Mouse (Mus musculus) liver, embryonic 16.5 days (tissue): ENCODE data around the gene Nostrin. TPM values are rescaled to one million over a fixed set of nuclear protein-coding genes. Genes with fewer than 3 reads are reported as not detected.

Experiments used
- ATAC-seq: fragments of 200-750 bp; cut with Nextera tagmentation; 2 replicates; pipeline ENCODE4 v1.8.0; 2017; ENCODE audit warnings: low read depth, mild to moderate bottlenecking, moderate number of reproducible peaks, moderate library complexity
- H3K27ac ChIP-seq: fragments of 300-500 bp; sonication (generic); 2 replicates; pipeline ENCODE4 v1.5.1; 2014; ENCODE audit warnings: mild to moderate bottlenecking, low read length
- H3K27me3 ChIP-seq: fragments of 300-500 bp; sonication (generic); 2 replicates; pipeline ENCODE4 v1.6.1; 2014; ENCODE audit warnings: low read depth, low read length, mixed read lengths; ENCODE audit not compliant: control insufficient read depth, insufficient read depth
- H3K36me3 ChIP-seq: fragments of 300-500 bp; sonication (generic); 2 replicates; pipeline ENCODE4 v1.6.1; 2014; ENCODE audit warnings: mild to moderate bottlenecking; ENCODE audit not compliant: control insufficient read depth, insufficient read depth
- H3K4me1 ChIP-seq: fragments of 300-500 bp; sonication (generic); 2 replicates; pipeline ENCODE4 v1.6.1; 2014; ENCODE audit warnings: low read depth, low read length, mixed read lengths; ENCODE audit not compliant: control insufficient read depth
- H3K4me2 ChIP-seq: fragments of 300-500 bp; sonication (generic); 2 replicates; pipeline ENCODE4 v1.6.1; 2014; ENCODE audit warnings: low read depth, low read length, mixed read lengths
- H3K4me3 ChIP-seq: fragments of 300-500 bp; sonication (generic); 2 replicates; pipeline ENCODE4 v1.5.1; 2014; ENCODE audit warnings: low read depth, mild to moderate bottlenecking, low read length
- H3K9ac ChIP-seq: fragments of 300-500 bp; sonication (generic); 2 replicates; pipeline ENCODE4 v1.6.1; 2014; ENCODE audit warnings: low read depth, low read length
- H3K9me3 ChIP-seq: fragments of 300-500 bp; sonication (generic); replicated peaks from 2 replicates; pipeline ENCODE4 v1.6.1; 2016; ENCODE audit warnings: low read length; ENCODE audit not compliant: control insufficient read depth
- WGBS: fragments of 180-500 bp; shearing (Covaris S2); extraction: QIAGEN DNeasy Blood & Tissue Kit; methylation state at CpG from one replicate; pipeline ENCODE4 v1.1.7; 2014; ENCODE audit not compliant: insufficient replicate concordance; 5-methylcytosine and 5-hydroxymethylcytosine counted together
- polyA plus RNA-seq: library from polyadenylated mRNA; unstranded; fragments of >200 nt; fragmentation: Nextera tagmentation; extraction: Ambion mirVana; gene quantifications from 2 replicates; pipeline ENCODE4 v1.2.1, GENCODE M21; 2015

Gene Nostrin
- polyA plus RNA-seq, result 7.0 and 7.2 TPM in 2 replicates

DNA sequence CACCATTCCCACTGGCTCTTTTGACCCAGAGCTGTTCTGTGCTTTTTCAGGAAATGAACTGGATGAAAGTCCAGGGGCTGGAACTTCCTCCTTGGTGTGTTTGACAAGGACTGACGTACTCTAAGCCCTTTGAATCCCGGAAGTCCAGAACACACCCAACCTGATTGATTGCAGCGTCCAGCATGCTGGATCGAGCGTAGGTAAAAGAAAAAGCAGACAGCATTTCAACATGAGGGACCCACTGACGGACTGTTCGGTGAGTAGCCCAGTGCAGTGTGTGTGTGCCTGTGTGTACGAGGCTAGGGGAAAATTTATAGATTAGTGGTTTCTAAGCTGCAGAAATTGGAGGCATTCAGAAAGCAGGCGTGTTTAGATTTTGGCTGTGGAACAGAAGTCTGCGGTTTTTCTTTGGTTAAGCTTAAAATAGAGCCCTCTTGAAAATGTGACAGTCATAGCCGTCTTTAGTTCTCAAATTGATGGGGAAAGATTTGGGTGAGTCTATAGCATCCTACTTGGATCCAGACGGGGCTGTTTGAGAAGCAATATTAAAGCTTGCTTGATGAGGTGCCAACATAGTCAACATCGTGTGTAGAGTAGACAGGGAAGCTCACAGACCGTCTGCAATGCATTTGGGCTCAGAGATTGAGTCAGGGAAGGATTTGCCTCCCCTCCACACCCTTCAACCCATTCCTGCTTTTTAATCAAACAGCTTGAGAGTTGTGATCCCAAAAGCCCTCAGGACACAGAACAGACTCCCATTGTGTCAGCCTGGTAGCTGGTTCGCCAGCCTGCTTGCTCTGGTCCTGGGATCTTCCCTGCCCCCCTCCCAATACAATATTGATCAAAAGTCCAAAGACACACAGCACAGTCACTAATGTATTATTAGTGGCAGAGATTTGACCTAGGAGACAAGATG is at the start of gene Nostrin:
TSS of gene Nostrin (plus strand) at position 140 of the 916 bp plus-strand sequence.
- Histone ChIP-seq H3K4me3 (peak within 1 kb of the TSS; percentile 41), H3K27ac (peak within 1 kb of the TSS; percentile 45), H3K9ac (no peak within 1 kb of the TSS), H3K36me3 (no peaks in the 10 kb centered on the region), H3K27me3 (no peaks in the 10 kb centered on the region), H3K4me1 (no peaks in the 10 kb centered on the region; the same call in 1 of the 2 replicates), H3K9me3 (no peaks in the 10 kb centered on the region), H3K4me2 (peak within 1 kb of the TSS; percentile 49)
- ATAC-seq, result peak; percentile 79
- WGBS, result 14% methylated on average over 15 of the region's 15 CpGs

- no peak for ATAC-seq
- H3K4me3 ChIP-seq, result no peak overlapping the region
- no peak overlapping the region for H3K4me2 ChIP-seq
- no peak overlapping the region for H3K9ac ChIP-seq
- no peak overlapping the region for H3K27ac ChIP-seq
- H3K27me3 ChIP-seq, result no peaks in the 10 kb centered on the region
- WGBS, result 64% methylated on average over 8 of the region's 8 CpGs
- H3K9me3 ChIP-seq, result no peaks in the 10 kb centered on the region
- no peaks in the 10 kb centered on the region for H3K36me3 ChIP-seq
- H3K4me1 ChIP-seq, result no peaks in the 10 kb centered on the region
Observed at GRCm38 (mm10) chr2:69086505-69087260, 48.9 kb upstream of the Nostrin start.

GRCm38 (mm10) chr2:69095836-69096235 is 39.8 kb upstream of the Nostrin start:
- no peak for ATAC-seq
- no peak overlapping the region for H3K4me2 ChIP-seq
- H3K27me3 ChIP-seq, result no peaks in the 10 kb centered on the region
- no peak overlapping the region for H3K27ac ChIP-seq
- no peaks in the 10 kb centered on the region for H3K9me3 ChIP-seq
- no peak overlapping the region for H3K9ac ChIP-seq
- no peaks in the 10 kb centered on the region for H3K4me1 ChIP-seq
- H3K36me3 ChIP-seq, result no peaks in the 10 kb centered on the region
- H3K4me3 ChIP-seq, result no peak overlapping the region

DNA sequence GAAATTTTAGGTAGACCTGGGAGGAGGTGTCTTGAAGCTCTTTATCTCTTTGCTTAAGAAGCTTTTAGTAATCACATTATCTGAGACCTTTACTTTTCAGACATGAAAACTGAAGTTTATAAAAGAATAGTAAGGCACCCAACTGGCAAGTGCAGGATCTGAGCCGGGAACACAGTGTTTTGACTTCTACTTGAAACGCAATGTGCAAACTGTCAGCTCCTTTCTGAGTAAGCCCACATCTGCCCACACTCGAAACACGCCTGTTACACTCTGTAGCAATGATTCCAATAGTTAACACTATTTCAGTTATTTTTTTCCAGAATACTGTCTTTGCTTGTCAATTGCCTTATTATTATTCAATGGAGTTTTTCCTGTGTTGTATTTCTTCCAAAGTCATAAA is 38.8 kb upstream of the Nostrin start:
- no peak for ATAC-seq
- Histone ChIP-seq H3K27ac (no peak overlapping the region), H3K36me3 (no peaks in the 10 kb centered on the region), H3K27me3 (no peaks in the 10 kb centered on the region), H3K4me2 (no peak overlapping the region), H3K4me3 (no peak overlapping the region), H3K9ac (no peak overlapping the region), H3K4me1 (no peaks in the 10 kb centered on the region), H3K9me3 (no peaks in the 10 kb centered on the region)
- WGBS, result 67% methylated on average over 4 of the region's 4 CpGs

- Histone ChIP-seq H3K36me3 (no peaks in the 10 kb centered on the region), H3K4me1 (no peaks in the 10 kb centered on the region), H3K4me3 (no peak overlapping the region), H3K4me2 (no peak overlapping the region), H3K9me3 (no peaks in the 10 kb centered on the region), H3K9ac (no peak overlapping the region), H3K27ac (no peak overlapping the region), H3K27me3 (no peaks in the 10 kb centered on the region)
- ATAC-seq, result no peak
- 84% methylated on average over 2 of the region's 2 CpGs for whole genome bisulfite sequencing
Observed at GRCm38 (mm10) chr2:69097526-69097925, 38.1 kb upstream of the Nostrin start.

DNA sequence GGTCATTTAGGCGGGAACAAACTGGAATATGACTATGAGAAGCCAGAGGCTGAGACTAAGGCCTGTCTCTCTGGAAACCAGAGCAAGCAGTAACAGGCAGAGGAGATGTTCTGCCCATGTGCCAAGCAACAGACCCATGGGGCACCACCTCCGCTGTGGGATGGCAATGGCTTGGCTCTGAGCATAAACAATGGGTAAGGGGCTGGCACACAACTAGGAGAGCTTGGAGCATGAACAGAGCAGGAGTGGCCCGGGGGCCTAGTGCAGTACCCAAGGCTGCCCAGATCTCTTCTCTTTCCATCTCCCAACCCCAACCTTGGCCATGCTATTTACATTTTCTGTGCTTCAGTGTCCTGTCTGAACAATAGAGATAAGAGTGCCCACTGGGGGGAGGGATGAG is 36.9 kb upstream of the Nostrin start:
- Histone ChIP-seq H3K27me3 (no peaks in the 10 kb centered on the region), H3K9me3 (no peaks in the 10 kb centered on the region), H3K27ac (no peak overlapping the region), H3K9ac (no peak overlapping the region), H3K4me3 (no peak overlapping the region), H3K4me1 (no peaks in the 10 kb centered on the region), H3K4me2 (no peak overlapping the region), H3K36me3 (no peaks in the 10 kb centered on the region)
- 52% methylated on average over 3 of the region's 3 CpGs for WGBS
- ATAC-seq, result no peak

DNA sequence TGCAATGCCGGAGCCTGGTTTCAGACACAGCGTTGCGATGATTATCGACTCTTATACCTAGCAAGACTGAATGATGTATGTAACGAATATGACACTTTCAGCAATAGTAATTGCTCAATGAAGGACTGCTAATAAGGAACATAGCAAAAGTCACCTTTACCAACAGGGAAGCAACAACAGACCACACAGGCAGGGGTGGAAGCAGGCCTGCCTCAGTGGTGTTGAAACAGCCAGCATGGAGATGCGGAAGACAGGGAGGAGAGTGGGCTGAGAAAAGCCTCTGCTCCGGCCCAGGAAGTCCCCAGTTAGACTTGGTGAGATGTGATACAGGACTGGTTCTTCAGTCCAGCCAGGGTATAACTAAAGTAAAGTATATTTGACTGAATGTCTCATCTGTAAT is 36.5 kb upstream of the Nostrin start:
- no peaks in the 10 kb centered on the region for H3K4me1 ChIP-seq
- WGBS, result 74% methylated on average over 7 of the region's 7 CpGs
- no peak overlapping the region for H3K9ac ChIP-seq
- no peaks in the 10 kb centered on the region for H3K36me3 ChIP-seq
- no peaks in the 10 kb centered on the region for H3K27me3 ChIP-seq
- no peaks in the 10 kb centered on the region for H3K9me3 ChIP-seq
- H3K4me3 ChIP-seq, result no peak overlapping the region
- no peak overlapping the region for H3K4me2 ChIP-seq
- no peak overlapping the region for H3K27ac ChIP-seq
- no peak for ATAC-seq

GRCm38 (mm10) chr2:69100706-69101105 is 34.9 kb upstream of the Nostrin start:
- no peak overlapping the region for H3K4me3 ChIP-seq
- WGBS, result 9% methylated on average over 3 of the region's 3 CpGs
- no peaks in the 10 kb centered on the region for H3K36me3 ChIP-seq
- H3K9ac ChIP-seq, result no peak overlapping the region
- H3K27ac ChIP-seq, result no peak overlapping the region
- H3K4me1 ChIP-seq, result no peaks in the 10 kb centered on the region
- no peaks in the 10 kb centered on the region for H3K9me3 ChIP-seq
- no peaks in the 10 kb centered on the region for H3K27me3 ChIP-seq
- H3K4me2 ChIP-seq, result no peak overlapping the region
- no peak for ATAC-seq

- no peak overlapping the region for H3K27ac ChIP-seq
- H3K4me1 ChIP-seq, result no peaks in the 10 kb centered on the region
- 71% methylated on average over 3 of the region's 3 CpGs for WGBS
- no peaks in the 10 kb centered on the region for H3K36me3 ChIP-seq
- H3K9me3 ChIP-seq, result no peaks in the 10 kb centered on the region
- H3K9ac ChIP-seq, result no peak overlapping the region
- no peak for ATAC-seq
- no peak overlapping the region for H3K4me3 ChIP-seq
- H3K27me3 ChIP-seq, result no peaks in the 10 kb centered on the region
- no peak overlapping the region for H3K4me2 ChIP-seq
Observed at GRCm38 (mm10) chr2:69103526-69103925, 32.1 kb upstream of the Nostrin start.
